Mouse (Mus musculus): Measurements from ENCODE around the gene Ptprf.

Ptprf gene

GRCm38 (mm10) chr4:118206918-118207640 is 84.1 kb downstream of the Ptprf start:
- DNase-seq (ENCODE audit: low spot score): no peak

- no peak for DNase-seq (ENCODE audit: low spot score)
Measured at GRCm38 (mm10) chr4:118205906-118206305, 85.3 kb downstream of the Ptprf start.

- DNase-seq (ENCODE audit: low spot score): no peak
Measured at GRCm38 (mm10) chr4:118199093-118199492, 92.1 kb downstream of the Ptprf start.

- no peak for DNase-seq (ENCODE audit: low spot score)
Measured at GRCm38 (mm10) chr4:118198606-118199005, 92.6 kb downstream of the Ptprf start.

- DNase-seq (ENCODE audit: low spot score): no peak
Measured at GRCm38 (mm10) chr4:118196185-118196584, 95.0 kb downstream of the Ptprf start.

- DNase-seq (ENCODE audit: low spot score): no peak
Measured at GRCm38 (mm10) chr4:118180301-118181080, 110.7 kb downstream of the Ptprf start.

GRCm38 (mm10) chr4:118179467-118180300 is 111.5 kb downstream of the Ptprf start, which contains the start of gene Kdm4a:
Gene Kdm4a (minus strand): TSS chr4:118180043.
- peak; percentile 90 for DNase-seq (ENCODE audit: low spot score)

- no peak for DNase-seq (ENCODE audit: low spot score)
Measured at GRCm38 (mm10) chr4:118178952-118179466, 112.2 kb downstream of the Ptprf start.

GRCm38 (mm10) chr4:118172461-118172860 is 118.7 kb downstream of the Ptprf start:
- no peak for DNase-seq (ENCODE audit: low spot score)

- DNase-seq (ENCODE audit: low spot score): no peak
Measured at GRCm38 (mm10) chr4:118171006-118171405, 120.2 kb downstream of the Ptprf start.

- no peak for DNase-seq (ENCODE audit: low spot score)
Measured at GRCm38 (mm10) chr4:118162123-118162522, 129.1 kb downstream of the Ptprf start.
